Mouse (Mus musculus) CD4-positive, CD25-positive, alpha-beta regulatory T cell (primary cell): ENCODE measurements around the gene Vmn1r225. TPM values are rescaled to one million over a fixed set of nuclear protein-coding genes. Genes with fewer than 3 reads are reported as not detected.

Experiments used
- polyA plus RNA-seq: library from polyadenylated mRNA; unstranded; fragments of 100-300 nt; shearing (Covaris generic); gene quantifications from one replicate; pipeline ENCODE4 v1.2.1, GENCODE M21; 2017

Gene Vmn1r225
- not detected for polyA plus RNA-seq

DNA sequence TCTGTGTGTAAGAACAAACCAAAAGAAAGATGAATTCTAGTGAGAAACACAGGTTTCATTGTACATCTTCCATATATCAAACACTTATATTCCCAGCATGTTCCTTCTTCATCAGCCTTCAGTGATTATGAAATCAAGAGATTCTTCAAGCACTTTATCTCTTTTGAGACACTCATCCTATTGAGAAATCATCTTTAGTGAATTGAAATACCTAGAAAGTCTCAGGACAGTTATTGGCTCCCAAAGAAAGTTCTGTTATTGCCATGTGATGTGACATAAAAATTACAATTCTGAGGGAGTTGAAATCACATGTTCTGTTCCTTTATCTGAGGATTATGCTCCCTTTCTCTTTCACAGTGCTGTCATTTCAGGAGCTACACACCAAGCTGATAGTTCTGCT is at the start of gene Vmn1r225:
TSS of gene Vmn1r225 (plus strand) at position 301 of the 400 bp plus-strand sequence.

GRCm38 (mm10) chr17:20481231-20481630 is 16.7 kb upstream of the Vmn1r225 start, which contains the start of gene Vmn2r108:
Gene Vmn2r108, minus strand, starts transcription at chr17:20481331.

Other genes with a start within 250 kb of the Vmn1r225 start
- gene Vmn2r106, start 212.6 kb upstream of the Vmn1r225 start, polyA plus RNA-seq: not detected
- 0.01 TPM for gene Vmn2r107, start 152.9 kb upstream of the Vmn1r225 start, polyA plus RNA-seq
- not detected for gene Vmn1r224, start 84.0 kb upstream of the Vmn1r225 start, polyA plus RNA-seq
- gene Vmn2r108, start 16.8 kb upstream of the Vmn1r225 start, polyA plus RNA-seq: not detected
- gene Vmn2r109, start 66.6 kb downstream of the Vmn1r225 start, polyA plus RNA-seq: not detected
- 0.02 TPM for gene Vmn2r110, start 98.3 kb downstream of the Vmn1r225 start, polyA plus RNA-seq
- not detected for gene Fpr-rs3, start 126.7 kb downstream of the Vmn1r225 start, polyA plus RNA-seq
- not detected for gene Vmn1r226, start 184.7 kb downstream of the Vmn1r225 start, polyA plus RNA-seq
- not detected for gene Vmn1r227, start 231.7 kb downstream of the Vmn1r225 start, polyA plus RNA-seq